Mouse (Mus musculus): Measurements from ENCODE around the gene Pask.
"Not testable (repeated sequence)": the region's sequence is repeated elsewhere in the genome, so short reads cannot be mapped to it uniquely, and the experiment has no call there.

The Pask gene

GRCm38 (mm10) chr1:93342648-93343503 is at the start of gene Pask, which contains the start of gene Ppp1r7:
Gene Pask (minus strand): TSS chr1:93343482.
Gene Ppp1r7 (plus strand): TSS chr1:93342854.
- ATAC-seq (ENCODE audit: low TSS enrichment) = peak; percentile 93

GRCm38 (mm10) chr1:93388906-93389305 is 45.6 kb upstream of the Pask start:
- ATAC-seq (ENCODE audit: low TSS enrichment) = no peak

GRCm38 (mm10) chr1:93387198-93387597 is 43.9 kb upstream of the Pask start:
- ATAC-seq (ENCODE audit: low TSS enrichment) = no peak

- ATAC-seq (ENCODE audit: low TSS enrichment) = no peak
These were observed 35.8 kb upstream of the Pask start for GRCm38 (mm10) chr1:93379117-93379516.

- no peak for ATAC-seq (ENCODE audit: low TSS enrichment)
These were observed 34.0 kb upstream of the Pask start for GRCm38 (mm10) chr1:93377307-93377706.

GRCm38 (mm10) chr1:93373665-93374064 is 30.4 kb upstream of the Pask start, which contains the start of gene Ano7:
Gene Ano7 (plus strand): TSS chr1:93373930.
- no peak for ATAC-seq (ENCODE audit: low TSS enrichment)

- no peak for ATAC-seq (ENCODE audit: low TSS enrichment)
These were observed 22.4 kb upstream of the Pask start for GRCm38 (mm10) chr1:93365641-93366040.

- peak; percentile 83 for ATAC-seq (ENCODE audit: low TSS enrichment)
These were observed 19.4 kb upstream of the Pask start for GRCm38 (mm10) chr1:93362661-93363060.

- ATAC-seq (ENCODE audit: low TSS enrichment) = peak; percentile 76
These were observed 9.4 kb upstream of the Pask start for GRCm38 (mm10) chr1:93352724-93353123.

GRCm38 (mm10) chr1:93349701-93350100 is 6.4 kb upstream of the Pask start:
- peak; percentile 42; the same call in 1 of the 2 replicates for ATAC-seq (ENCODE audit: low TSS enrichment)

- ATAC-seq (ENCODE audit: low TSS enrichment) = no peak
These were observed 3.9 kb upstream of the Pask start for GRCm38 (mm10) chr1:93347176-93347575.

- ATAC-seq (ENCODE audit: low TSS enrichment) = peak; percentile 96
These were observed 294 bp upstream of the Pask start for GRCm38 (mm10) chr1:93343504-93344047.

- ATAC-seq (ENCODE audit: low TSS enrichment) = no peak
These were observed 8.7 kb downstream of the Pask start for GRCm38 (mm10) chr1:93334621-93335020.

- no peak for ATAC-seq (ENCODE audit: low TSS enrichment)
These were observed 16.8 kb downstream of the Pask start for GRCm38 (mm10) chr1:93326446-93326845.

- ATAC-seq (ENCODE audit: low TSS enrichment) = no peak
These were observed 19.3 kb downstream of the Pask start for GRCm38 (mm10) chr1:93323973-93324372.

- ATAC-seq (ENCODE audit: low TSS enrichment) = peak; percentile 99
These were observed 37.5 kb downstream of the Pask start, which contains the start of gene Mterf4 for GRCm38 (mm10) chr1:93305581-93306337. Gene Mterf4 (minus strand): TSS chr1:93305915.

GRCm38 (mm10) chr1:93300578-93300977 is 42.7 kb downstream of the Pask start:
- ATAC-seq (ENCODE audit: low TSS enrichment) = no peak

- ATAC-seq (ENCODE audit: low TSS enrichment) = no peak
These were observed 43.5 kb downstream of the Pask start for GRCm38 (mm10) chr1:93299791-93300190.

- ATAC-seq (ENCODE audit: low TSS enrichment) = not testable (repeated sequence)
These were observed 48.8 kb downstream of the Pask start for GRCm38 (mm10) chr1:93294491-93294890.

- ATAC-seq (ENCODE audit: low TSS enrichment) = peak; percentile 67; the same call in 1 of the 2 replicates
These were observed 51.3 kb downstream of the Pask start for GRCm38 (mm10) chr1:93292006-93292405.

GRCm38 (mm10) chr1:93291591-93291990 is 51.7 kb downstream of the Pask start:
- ATAC-seq (ENCODE audit: low TSS enrichment) = no peak

- no peak for ATAC-seq (ENCODE audit: low TSS enrichment)
These were observed 52.3 kb downstream of the Pask start for GRCm38 (mm10) chr1:93290956-93291355.
